Mouse (Mus musculus): ENCODE data around the gene Stk39.

Stk39 gene

GRCm38 (mm10) chr2:68420223-68420622 is 51.8 kb downstream of the Stk39 start:
- DNase-seq (ENCODE audit: low read depth, low spot score): no peak

GRCm38 (mm10) chr2:68419746-68420145 is 52.3 kb downstream of the Stk39 start:
- DNase-seq (ENCODE audit: low read depth, low spot score): no peak

- no peak for DNase-seq (ENCODE audit: low read depth, low spot score)
These were observed 52.9 kb downstream of the Stk39 start for GRCm38 (mm10) chr2:68419165-68419564.

GRCm38 (mm10) chr2:68417081-68417480 is 55.0 kb downstream of the Stk39 start:
- DNase-seq (ENCODE audit: low read depth, low spot score): no peak

GRCm38 (mm10) chr2:68415691-68416090 is 56.4 kb downstream of the Stk39 start:
- no peak for DNase-seq (ENCODE audit: low read depth, low spot score)

- DNase-seq (ENCODE audit: low read depth, low spot score): no peak
These were observed 59.9 kb downstream of the Stk39 start for GRCm38 (mm10) chr2:68412149-68412548.

GRCm38 (mm10) chr2:68411201-68411600 is 60.9 kb downstream of the Stk39 start:
- DNase-seq (ENCODE audit: low read depth, low spot score): no peak

GRCm38 (mm10) chr2:68409640-68410215 is 62.3 kb downstream of the Stk39 start:
- DNase-seq (ENCODE audit: low read depth, low spot score): peak; percentile 16

GRCm38 (mm10) chr2:68408271-68408980 is 63.6 kb downstream of the Stk39 start:
- DNase-seq (ENCODE audit: low read depth, low spot score): no peak

- no peak for DNase-seq (ENCODE audit: low read depth, low spot score)
These were observed 64.7 kb downstream of the Stk39 start for GRCm38 (mm10) chr2:68407179-68407950.

GRCm38 (mm10) chr2:68406571-68407074 is 65.4 kb downstream of the Stk39 start:
- DNase-seq (ENCODE audit: low read depth, low spot score): no peak

- no peak for DNase-seq (ENCODE audit: low read depth, low spot score)
These were observed 66.8 kb downstream of the Stk39 start for GRCm38 (mm10) chr2:68405163-68405715.

GRCm38 (mm10) chr2:68404274-68405162 is 67.5 kb downstream of the Stk39 start:
- no peak for DNase-seq (ENCODE audit: low read depth, low spot score)

GRCm38 (mm10) chr2:68393611-68394549 is 78.2 kb downstream of the Stk39 start:
- DNase-seq (ENCODE audit: low read depth, low spot score): no peak

GRCm38 (mm10) chr2:68387824-68388582 is 84.1 kb downstream of the Stk39 start:
- DNase-seq (ENCODE audit: low read depth, low spot score): no peak

- peak; percentile 56 for DNase-seq (ENCODE audit: low read depth, low spot score)
These were observed 85.7 kb downstream of the Stk39 start for GRCm38 (mm10) chr2:68386313-68386863.

- peak; percentile 75 for DNase-seq (ENCODE audit: low read depth, low spot score)
These were observed 86.3 kb downstream of the Stk39 start for GRCm38 (mm10) chr2:68385654-68386312.

- no peak for DNase-seq (ENCODE audit: low read depth, low spot score)
These were observed 88.1 kb downstream of the Stk39 start for GRCm38 (mm10) chr2:68383964-68384363.
